Mouse (Mus musculus) erythroid progenitor cell, adult 5-6 weeks (primary cell): ENCODE results near the gene Fitm1. TPM values are rescaled to one million over a fixed set of nuclear protein-coding genes. Genes with fewer than 3 reads are reported as not detected.

Experiments used
- ATAC-seq: replicated peaks from 2 replicates; pipeline ENCODE4 v1.8.0; 2016; ENCODE audit warnings: moderate number of reproducible peaks, mild to moderate bottlenecking, moderate TSS enrichment, inconsistent platforms; ENCODE audit not compliant: poor library complexity, low FRiP score, severe bottlenecking
- total RNA-seq, 2 experiments: library from RNA; stranded (forward) in 1 of 2; stranded (reverse) in 1 of 2; fragments of 150-400 nt in 1 of 2; fragments of 186-747, 209-891 nt in 1 of 2; gene quantifications; 2 replicates each; pipeline versions ENCODE4 v1.2.3 to v1.2.4; 2015 to 2017; ENCODE audit warnings: low replicate concordance in 2 of 2

The Fitm1 gene
- total RNA-seq, 2 experiments from 2014 or later, result not detected

- ATAC-seq, result no peak
Measured at GRCm38 (mm10) chr14:55563249-55563648, 12.2 kb upstream of the Fitm1 start.

GRCm38 (mm10) chr14:55565748-55566147 lies 9.7 kb upstream of the Fitm1 start:
- no peak for ATAC-seq

- ATAC-seq, result no peak
Measured at GRCm38 (mm10) chr14:55567496-55567895, 7.9 kb upstream of the Fitm1 start.

GRCm38 (mm10) chr14:55570588-55570987 lies 4.8 kb upstream of the Fitm1 start:
- no peak for ATAC-seq

- ATAC-seq, result no peak
Measured at GRCm38 (mm10) chr14:55571760-55572159, 3.7 kb upstream of the Fitm1 start.

- no peak for ATAC-seq
Measured at GRCm38 (mm10) chr14:55575711-55576110, 294 bp downstream of the Fitm1 start.

GRCm38 (mm10) chr14:55576376-55576775 lies 959 bp downstream of the Fitm1 start:
- no peak for ATAC-seq

GRCm38 (mm10) chr14:55577871-55578667 lies 2.7 kb downstream of the Fitm1 start, which contains the start of gene Psme1:
Psme1 (plus strand) TSS chr14:55578123.
- peak; percentile 71 for ATAC-seq

- ATAC-seq, result peak; percentile 61
Measured at GRCm38 (mm10) chr14:55578668-55579269, 3.4 kb downstream of the Fitm1 start.

- ATAC-seq, result no peak
Measured at GRCm38 (mm10) chr14:55579511-55580496, 4.4 kb downstream of the Fitm1 start.

- no peak for ATAC-seq
Measured at GRCm38 (mm10) chr14:55580731-55581130, 5.3 kb downstream of the Fitm1 start.

- no peak for ATAC-seq
Measured at GRCm38 (mm10) chr14:55581981-55582681, 6.7 kb downstream of the Fitm1 start.

GRCm38 (mm10) chr14:55584303-55584701 lies 8.9 kb downstream of the Fitm1 start:
- ATAC-seq, result no peak

- ATAC-seq, result peak; percentile 85
Measured at GRCm38 (mm10) chr14:55584702-55585565, 9.5 kb downstream of the Fitm1 start, which contains the start of gene Emc9. Emc9 (minus strand) TSS chr14:55585302.

- ATAC-seq, result peak; percentile 50
Measured at GRCm38 (mm10) chr14:55585566-55585960, 10.1 kb downstream of the Fitm1 start.

- ATAC-seq, result peak; percentile 48
Measured at GRCm38 (mm10) chr14:55586149-55586548, 10.7 kb downstream of the Fitm1 start.

GRCm38 (mm10) chr14:55589271-55589670 lies 13.9 kb downstream of the Fitm1 start:
- ATAC-seq, result no peak

GRCm38 (mm10) chr14:55589771-55590448 lies 14.5 kb downstream of the Fitm1 start:
- ATAC-seq, result no peak
